Mouse (Mus musculus) left cerebral cortex, adult 8-10 months (tissue): Measurements from ENCODE around the gene Qrfp. TPM values are rescaled to one million over a fixed set of nuclear protein-coding genes. Genes with fewer than 3 reads are reported as not detected.

ENCODE experiments used
- DNase-seq, 2 experiments: peaks; one replicate each; pipeline ENCODE4 v3.0.0; 2022; ENCODE audit warnings: low spot score in 2 of 2
- total RNA-seq, 4 experiments: library from RNA; stranded (reverse); gene quantifications; 2 replicates each; pipeline ENCODE4 v1.2.4; 2022

Qrfp gene
- total RNA-seq, 4 experiments from 2014 or later = not detected

GRCm38 (mm10) chr2:31770781-31771441 lies 39.5 kb downstream of the Qrfp start:
- DNase-seq = no peak

GRCm38 (mm10) chr2:31769631-31770111 lies 40.7 kb downstream of the Qrfp start:
- no peak for DNase-seq

GRCm38 (mm10) chr2:31769115-31769514 lies 41.3 kb downstream of the Qrfp start:
- DNase-seq = no peak

- no peak for DNase-seq
These were observed 42.6 kb downstream of the Qrfp start for GRCm38 (mm10) chr2:31767815-31768214.

- no peak for DNase-seq
These were observed 43.3 kb downstream of the Qrfp start for GRCm38 (mm10) chr2:31767104-31767503.

GRCm38 (mm10) chr2:31763271-31763670 lies 47.1 kb downstream of the Qrfp start:
- DNase-seq = no peak

GRCm38 (mm10) chr2:31762853-31763252 lies 47.5 kb downstream of the Qrfp start:
- DNase-seq = no peak

- no peak for DNase-seq
These were observed 48.2 kb downstream of the Qrfp start for GRCm38 (mm10) chr2:31762155-31762554.

- no peak for DNase-seq
These were observed 48.8 kb downstream of the Qrfp start for GRCm38 (mm10) chr2:31761585-31761984.

- DNase-seq = no peak
These were observed 49.3 kb downstream of the Qrfp start for GRCm38 (mm10) chr2:31761115-31761531.

- no peak for DNase-seq
These were observed 49.9 kb downstream of the Qrfp start for GRCm38 (mm10) chr2:31760486-31760885.

GRCm38 (mm10) chr2:31759751-31760460 lies 50.5 kb downstream of the Qrfp start:
- DNase-seq = no peak

- no peak for DNase-seq
These were observed 51.4 kb downstream of the Qrfp start for GRCm38 (mm10) chr2:31758966-31759365.

GRCm38 (mm10) chr2:31757472-31757871 lies 52.9 kb downstream of the Qrfp start:
- no peak for DNase-seq

Other genes starting within 250 kb of the Qrfp start
- gene Fubp3, start 237.9 kb downstream of the Qrfp start, total RNA-seq = 10 to 100 TPM; 35.9 to 48.0 (median 42.4) TPM
- gene Prdm12, start 170.5 kb downstream of the Qrfp start, total RNA-seq = 1 to 10 TPM in 2 of 4 experiments, under 1 TPM in 2; 0.18 to 1.6 (median 0.97) TPM
- gene Exosc2, start 139.9 kb downstream of the Qrfp start, total RNA-seq = 10 to 100 TPM; 20.9 to 26.0 (median 24.4) TPM
- gene Abl1, start 122.2 kb downstream of the Qrfp start, total RNA-seq = 10 to 100 TPM; 47.1 to 49.9 (median 47.7) TPM
- 1 to 10 TPM; 6.9 to 9.0 (median 7.4) TPM for gene Fibcd1, start 35.4 kb upstream of the Qrfp start, total RNA-seq
- 1 to 10 TPM; 5.7 to 7.5 (median 6.6) TPM for gene Lamc3, start 76.7 kb upstream of the Qrfp start, total RNA-seq
- 1 to 10 TPM; 8.2 to 9.7 (median 9.2) TPM for gene Aif1l, start 139.6 kb upstream of the Qrfp start, total RNA-seq
- gene Nup214, start 163.9 kb upstream of the Qrfp start, total RNA-seq = 10 to 100 TPM; 50.5 to 74.7 (median 65.5) TPM